Mouse (Mus musculus): Measurements from ENCODE around the gene Kcnn4. TPM values are rescaled to one million over a fixed set of nuclear protein-coding genes. Genes with fewer than 3 reads are reported as not detected.
A peak's percentile ranks its signal among the peaks of the same experiment; 100 is the strongest.

Gene Kcnn4
- total RNA-seq, 2 experiments from 2014 or later = 0.79 to 1.3 TPM

GRCm38 (mm10) chr7:24366716-24367632 is 3.1 kb upstream of the Kcnn4 start:
- no peak for DNase-seq

- DNase-seq = no peak
Observed at GRCm38 (mm10) chr7:24368226-24368625, 1.8 kb upstream of the Kcnn4 start.

- DNase-seq = no peak
Observed at GRCm38 (mm10) chr7:24368946-24369345, 1.1 kb upstream of the Kcnn4 start.

- DNase-seq = no peak
Observed at GRCm38 (mm10) chr7:24371012-24371808, 1.1 kb downstream of the Kcnn4 start.

- no peak for DNase-seq
Observed at GRCm38 (mm10) chr7:24371809-24372145, 1.7 kb downstream of the Kcnn4 start.

GRCm38 (mm10) chr7:24372300-24372699 is 2.2 kb downstream of the Kcnn4 start:
- no peak for DNase-seq

GRCm38 (mm10) chr7:24372786-24373185 is 2.7 kb downstream of the Kcnn4 start:
- DNase-seq = no peak

- peak in 1 of 2 experiments; percentile 43 for DNase-seq
Observed at GRCm38 (mm10) chr7:24373538-24374379, 3.7 kb downstream of the Kcnn4 start.

- DNase-seq = no peak
Observed at GRCm38 (mm10) chr7:24376456-24376855, 6.4 kb downstream of the Kcnn4 start.

GRCm38 (mm10) chr7:24377091-24377865 is 7.2 kb downstream of the Kcnn4 start:
- peak; percentile 64 to 75 for DNase-seq

- no peak for DNase-seq
Observed at GRCm38 (mm10) chr7:24378049-24378701, 8.1 kb downstream of the Kcnn4 start.

GRCm38 (mm10) chr7:24379934-24380333 is 9.9 kb downstream of the Kcnn4 start:
- DNase-seq = no peak

GRCm38 (mm10) chr7:24380370-24380769 is 10.3 kb downstream of the Kcnn4 start:
- DNase-seq = no peak

- no peak for DNase-seq
Observed at GRCm38 (mm10) chr7:24382730-24383372, 12.8 kb downstream of the Kcnn4 start.

- no peak for DNase-seq
Observed at GRCm38 (mm10) chr7:24384070-24384469, 14.0 kb downstream of the Kcnn4 start.

- peak; percentile 75 to 86 for DNase-seq
Observed at GRCm38 (mm10) chr7:24384827-24385226, 14.8 kb downstream of the Kcnn4 start.

- DNase-seq = peak; percentile 94 to 95
Observed at GRCm38 (mm10) chr7:24387059-24387556, 17.0 kb downstream of the Kcnn4 start.

GRCm38 (mm10) chr7:24389516-24390187 is 19.6 kb downstream of the Kcnn4 start:
- DNase-seq = peak; percentile 48 to 55

GRCm38 (mm10) chr7:24390512-24390911 is 20.4 kb downstream of the Kcnn4 start:
- no peak for DNase-seq

All from adrenal gland, postnatal 36 days (tissue).